9 mouse cellular contexts compared by ENCODE assay signal in the genomic region with DNA sequence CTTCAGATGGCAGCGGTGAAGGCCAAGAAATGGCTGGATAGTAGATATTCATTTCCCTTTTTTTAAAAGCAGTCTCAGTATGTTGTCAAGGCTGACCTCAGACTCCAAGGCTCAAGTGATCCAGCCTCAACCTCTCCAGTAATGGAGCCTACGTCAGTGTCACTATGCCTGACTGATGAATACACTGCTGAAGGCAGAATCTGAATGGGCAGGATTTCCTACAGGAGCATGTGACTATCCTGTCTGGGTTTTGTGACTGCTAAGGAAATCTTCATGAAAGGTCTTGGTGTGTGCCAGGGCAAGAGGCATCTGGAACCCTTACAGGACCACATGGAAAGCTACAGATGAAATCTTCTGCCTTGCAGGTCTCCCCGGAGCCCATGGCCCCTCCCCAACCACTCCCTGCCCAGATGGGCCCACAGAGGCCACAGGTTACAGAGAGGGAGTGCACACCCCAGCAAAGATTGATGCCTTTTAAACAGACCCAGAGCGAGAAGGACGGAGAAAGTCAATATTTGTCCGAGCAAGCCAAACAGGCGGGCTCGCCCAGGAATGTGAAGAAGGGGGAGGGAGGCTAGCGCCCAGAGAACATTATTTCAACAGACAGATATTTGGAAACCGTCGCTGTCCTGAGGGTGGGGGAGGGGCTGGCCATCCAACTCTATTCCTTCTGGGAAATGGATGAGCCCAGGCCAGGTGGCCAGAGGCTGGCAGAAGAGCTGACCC. TPM values are rescaled to one million over a fixed set of nuclear protein-coding genes. Genes with fewer than 3 reads are reported as not detected.
DNase-seq lines count a peak whose midpoint lies in the region; ATAC-seq and TF ChIP-seq lines count a peak whose summit lies in the region.
"Had no signal": no experiment of that assay in that cellular context is flagged by ENCODE, and none has a peak within 500 bp of the region (broad histone marks: within the 10 kb centered on the region; RNA-seq: fewer than 3 reads in every experiment).

No protein-coding gene starts in this region.

- WGBS in kidney, postnatal 0 days = 16% methylated on average over 11 of the region's 11 CpGs
- 12% methylated on average over 11 of the region's 11 CpGs for WGBS in lung, embryonic 14.5 days

- DNase-seq in ovary, postnatal 14 days (ENCODE audit: low spot score) = peak; percentile 8
- DNase-seq in ovary, postnatal 10 days (ENCODE audit: low spot score) = no peak
- peak; percentile 81 for DNase-seq in kidney, postnatal 0 days (ENCODE audit: low spot score)
- peak; percentile 65 for DNase-seq in lung, embryonic 14.5 days
- DNase-seq in urinary bladder, postnatal 25 days (ENCODE audit: low spot score) = peak; percentile 30
- no peak for DNase-seq in frontal cortex, postnatal 36 days (ENCODE audit: low spot score in 2 of 2)
- no peak for DNase-seq in cerebellum, postnatal 25 days
- DNase-seq in thymus, adult 18-20 months = no peak
- DNase-seq: right cerebral cortex, postnatal 4 days had no signal

- no peak overlapping the region for H3K27ac ChIP-seq in kidney, postnatal 0 days
- peak overlapping the region; percentile 54; the same call in 1 of the 2 replicates for H3K27ac ChIP-seq in lung, embryonic 14.5 days (ENCODE audit: low read depth)

- H3K9ac ChIP-seq in kidney, postnatal 0 days (ENCODE audit: low read depth, low read length) = no peak overlapping the region
- H3K9ac ChIP-seq in lung, embryonic 14.5 days = no peak overlapping the region

- no peak overlapping the region for H3K4me2 ChIP-seq in kidney, postnatal 0 days (ENCODE audit: low read length)
- H3K4me2 ChIP-seq in lung, embryonic 14.5 days = peak overlapping the region; percentile 35; the same call in 1 of the 2 replicates

- no peak for TF ChIP-seq CTCF in kidney, postnatal 0 days (IDR thresholded peaks at IDR 0.05; ENCODE audit: low read depth)
- no peak for TF ChIP-seq CTCF in lung, embryonic 14.5 days (IDR thresholded peaks at IDR 0.05; ENCODE audit: low read depth)

- H3K27me3 ChIP-seq in kidney, postnatal 0 days (ENCODE audit: insufficient read depth, low read length) = no peaks in the 10 kb centered on the region
- no peaks in the 10 kb centered on the region for H3K27me3 ChIP-seq in lung, embryonic 14.5 days (ENCODE audit: insufficient read depth, low read length)

- H3K9me3 ChIP-seq in kidney, postnatal 0 days (replicated peaks; ENCODE audit: low read length) = no peaks in the 10 kb centered on the region
- H3K9me3 ChIP-seq in lung, embryonic 14.5 days (ENCODE audit: low read depth, low read length) = no peaks in the 10 kb centered on the region

- H3K4me3 ChIP-seq in kidney, postnatal 0 days (replicated peaks; ENCODE audit: low read depth, low read length) = no peak overlapping the region
- no peak overlapping the region for H3K4me3 ChIP-seq in lung, embryonic 14.5 days (ENCODE audit: low read depth, low read length)

- ATAC-seq in kidney, postnatal 0 days (replicated peaks; ENCODE audit: low FRiP score, low read depth) = peak; percentile 71
- peak; percentile 79 for ATAC-seq in lung, embryonic 14.5 days (ENCODE audit: insufficient read depth)

- H3K36me3 ChIP-seq in kidney, postnatal 0 days (ENCODE audit: insufficient read depth, low read length) = no peaks in the 10 kb centered on the region
- H3K36me3 ChIP-seq in lung, embryonic 14.5 days (ENCODE audit: insufficient read depth) = no peaks in the 10 kb centered on the region

- H3K4me1 ChIP-seq in kidney, postnatal 0 days (replicated peaks; ENCODE audit: insufficient read depth, low read length) = no peaks in the 10 kb centered on the region
- H3K4me1 ChIP-seq in lung, embryonic 14.5 days (ENCODE audit: insufficient read depth) = peaks cover 15% of the 10 kb centered on the region

RNA-seq across cellular contexts. Expression of gene Foxd2, which starts 38.7 kb away (rescaled TPM):
- 3.9 and 6.3 TPM in 2 replicates for polyA plus RNA-seq in kidney, postnatal 0 days (2015; fragmentation: Nextera tagmentation; extraction: Ambion mirVana)
- 0.16 and 0.32 TPM in 2 replicates for polyA plus RNA-seq in lung, embryonic 14.5 days (2014; fragmentation: Nextera tagmentation; extraction: Ambion mirVana)

RNA-seq across cellular contexts. Expression of gene Gm12830, which starts 48.4 kb away (rescaled TPM):
- polyA plus RNA-seq in kidney, postnatal 0 days (2015; fragmentation: Nextera tagmentation; extraction: Ambion mirVana) = 0.07 TPM in 1 of 2 replicates, not detected in the other
- not detected in 2 replicates for polyA plus RNA-seq in lung, embryonic 14.5 days (2014; fragmentation: Nextera tagmentation; extraction: Ambion mirVana)

RNA-seq across cellular contexts. Expression of gene Foxe3, which starts 55.9 kb away (rescaled TPM):
- not detected in 2 replicates for polyA plus RNA-seq in kidney, postnatal 0 days (2015; fragmentation: Nextera tagmentation; extraction: Ambion mirVana)
- polyA plus RNA-seq in lung, embryonic 14.5 days (2014; fragmentation: Nextera tagmentation; extraction: Ambion mirVana) = not detected in 2 replicates

Comparison
In these comparisons a context has a peak if more than half of its experiments do, and no peak if none do; other contexts are left out.
1. DNase-seq: peak in ovary, postnatal 14 days (single experiment), kidney, postnatal 0 days (single experiment), lung, embryonic 14.5 days (single experiment) and urinary bladder, postnatal 25 days (single experiment); none in ovary, postnatal 10 days (single experiment), frontal cortex, postnatal 36 days (0 of 2), cerebellum, postnatal 25 days (0 of 2) and thymus, adult 18-20 months (0 of 2).